Mouse (Mus musculus) erythroblast, embryonic 14.5 days (primary cell): ENCODE results near the gene Rasd1. TPM values are rescaled to one million over a fixed set of nuclear protein-coding genes. Genes with fewer than 3 reads are reported as not detected.

Experiments used
- H3K27me3 ChIP-seq: 2 replicates; pipeline ENCODE4 v1.6.1; 2012; ENCODE audit warnings: inconsistent platforms; ENCODE audit not compliant: control insufficient read depth
- H3K36me3 ChIP-seq: 2 replicates; pipeline ENCODE4 v1.6.1; 2012; ENCODE audit warnings: mild to moderate bottlenecking, inconsistent platforms; ENCODE audit not compliant: control insufficient read depth
- H3K4me1 ChIP-seq: 2 replicates; pipeline ENCODE4 v1.6.1; 2012; ENCODE audit warnings: inconsistent platforms; ENCODE audit not compliant: control insufficient read depth
- H3K4me3 ChIP-seq: replicated peaks from 2 replicates; pipeline ENCODE3; 2012; ENCODE audit warnings: moderate library complexity, mild to moderate bottlenecking, inconsistent platforms
- H3K9me3 ChIP-seq: 2 replicates; pipeline ENCODE4 v1.6.1; 2012; ENCODE audit warnings: low read length, inconsistent platforms, mixed read lengths; ENCODE audit not compliant: control insufficient read depth
- GATA1 ChIP-seq: IDR thresholded peaks from 2 replicates; pipeline ENCODE4 v1.6.1; 2012; ENCODE audit warnings: low read length, inconsistent platforms, mixed read lengths
- TAL1 ChIP-seq: IDR thresholded peaks from 3 replicates; pipeline ENCODE4 v1.6.1; 2012; ENCODE audit warnings: low read length, inconsistent platforms, mixed read lengths
- polyA plus RNA-seq: library from polyadenylated mRNA; stranded (reverse); fragments of >175 nt; gene quantifications from 2 replicates; pipeline ENCODE4 v1.2.3, GENCODE M21; 2012

Rasd1 gene
- polyA plus RNA-seq, 1 experiment, result not detected

DNA sequence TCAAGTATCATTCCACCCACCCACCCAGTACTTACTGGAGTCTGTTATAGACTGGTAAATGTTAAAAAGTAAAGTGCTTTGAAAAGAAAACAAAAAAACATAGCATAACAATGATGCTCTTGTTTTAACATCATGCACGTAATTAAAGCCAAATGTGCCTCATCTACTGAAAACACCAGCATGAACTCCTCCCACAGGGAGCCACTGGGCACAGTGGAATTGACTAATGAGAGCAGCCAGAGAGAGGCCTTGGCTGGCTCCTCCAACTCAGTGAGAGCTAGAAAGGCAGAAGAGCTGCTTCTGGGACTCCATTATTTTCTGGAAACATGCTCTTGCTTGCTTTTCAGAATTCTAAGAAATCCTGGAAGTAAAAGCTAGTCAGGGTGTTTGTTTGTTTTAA lies 24.7 kb upstream of the Rasd1 start:
- no peaks in the 10 kb centered on the region for H3K9me3 ChIP-seq
- no peak overlapping the region for H3K4me3 ChIP-seq
- no peaks in the 10 kb centered on the region for H3K27me3 ChIP-seq
- no peaks in the 10 kb centered on the region for H3K36me3 ChIP-seq
- H3K4me1 ChIP-seq, result no peaks in the 10 kb centered on the region
- TF ChIP-seq TAL1, result no peak
- no peak for TF ChIP-seq GATA1

DNA sequence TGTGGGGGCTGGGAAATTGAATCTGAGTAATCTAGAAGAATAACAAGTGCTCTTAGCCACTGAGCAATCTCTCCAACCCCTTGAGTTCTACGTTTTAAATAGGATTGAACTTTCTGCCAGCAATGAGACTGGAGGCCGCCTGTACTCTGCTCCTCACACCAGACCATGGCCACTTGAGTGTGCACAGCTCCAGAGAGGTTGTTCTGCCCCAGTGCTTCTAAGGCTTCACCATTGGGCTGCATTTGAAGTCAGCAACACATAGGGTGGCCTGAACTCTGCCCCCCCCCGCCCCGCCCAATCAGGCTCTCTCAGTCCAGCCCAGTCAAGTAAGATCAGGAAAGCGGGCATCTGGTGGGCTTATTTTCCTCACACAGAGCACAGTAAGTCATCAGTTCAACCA lies 13.1 kb upstream of the Rasd1 start:
- no peaks in the 10 kb centered on the region for H3K4me1 ChIP-seq
- TF ChIP-seq GATA1 (no peak), TAL1 (no peak)
- H3K4me3 ChIP-seq, result no peak overlapping the region

GRCm38 (mm10) chr11:59975241-59975640 lies 10.5 kb upstream of the Rasd1 start:
- no peaks in the 10 kb centered on the region for H3K9me3 ChIP-seq
- no peaks in the 10 kb centered on the region for H3K36me3 ChIP-seq
- no peaks in the 10 kb centered on the region for H3K4me1 ChIP-seq
- H3K4me3 ChIP-seq, result no peak overlapping the region
- H3K27me3 ChIP-seq, result no peaks in the 10 kb centered on the region
- TF ChIP-seq GATA1 (no peak), TAL1 (no peak)

More for the DNA sequence above, 13.1 kb upstream of the Rasd1 start:
- no peaks in the 10 kb centered on the region for H3K36me3 ChIP-seq
- no peaks in the 10 kb centered on the region for H3K27me3 ChIP-seq
- no peaks in the 10 kb centered on the region for H3K9me3 ChIP-seq

GRCm38 (mm10) chr11:59973389-59973788 lies 8.6 kb upstream of the Rasd1 start:
- Histone ChIP-seq H3K9me3 (no peaks in the 10 kb centered on the region), H3K36me3 (no peaks in the 10 kb centered on the region), H3K27me3 (no peaks in the 10 kb centered on the region), H3K4me3 (no peak overlapping the region), H3K4me1 (no peaks in the 10 kb centered on the region)
- TF ChIP-seq TAL1 (no peak), GATA1 (no peak)

GRCm38 (mm10) chr11:59971691-59972090 lies 6.9 kb upstream of the Rasd1 start:
- TF ChIP-seq GATA1 (no peak), TAL1 (no peak)
- no peak overlapping the region for H3K4me3 ChIP-seq
- no peaks in the 10 kb centered on the region for H3K9me3 ChIP-seq
- no peaks in the 10 kb centered on the region for H3K36me3 ChIP-seq
- no peaks in the 10 kb centered on the region for H3K4me1 ChIP-seq
- no peaks in the 10 kb centered on the region for H3K27me3 ChIP-seq

- TF ChIP-seq TAL1 (no peak), GATA1 (no peak)
- no peaks in the 10 kb centered on the region for H3K36me3 ChIP-seq
- no peaks in the 10 kb centered on the region for H3K9me3 ChIP-seq
- peaks cover 5% of the 10 kb centered on the region; the same call in 1 of the 2 replicates for H3K4me1 ChIP-seq
- H3K27me3 ChIP-seq, result peaks cover 7% of the 10 kb centered on the region
- H3K4me3 ChIP-seq, result no peak overlapping the region
Observed at GRCm38 (mm10) chr11:59970780-59971179, 6.0 kb upstream of the Rasd1 start.

GRCm38 (mm10) chr11:59967765-59968164 lies 3.0 kb upstream of the Rasd1 start:
- Histone ChIP-seq H3K9me3 (peaks cover 5% of the 10 kb centered on the region; the same call in 1 of the 2 replicates), H3K4me1 (peaks cover 24% of the 10 kb centered on the region), H3K36me3 (peaks cover under 1% of the 10 kb centered on the region; the same call in 1 of the 2 replicates), H3K27me3 (peaks cover 37% of the 10 kb centered on the region), H3K4me3 (no peak overlapping the region)
- no peak for TF ChIP-seq TAL1

GRCm38 (mm10) chr11:59966102-59966483 lies 1.3 kb upstream of the Rasd1 start:
- Histone ChIP-seq H3K36me3 (peaks cover 16% of the 10 kb centered on the region), H3K27me3 (peaks cover 41% of the 10 kb centered on the region), H3K9me3 (peaks cover 5% of the 10 kb centered on the region; the same call in 1 of the 2 replicates), H3K4me1 (peaks cover 24% of the 10 kb centered on the region), H3K4me3 (no peak overlapping the region)
- TF ChIP-seq GATA1 (no peak), TAL1 (no peak)

DNA sequence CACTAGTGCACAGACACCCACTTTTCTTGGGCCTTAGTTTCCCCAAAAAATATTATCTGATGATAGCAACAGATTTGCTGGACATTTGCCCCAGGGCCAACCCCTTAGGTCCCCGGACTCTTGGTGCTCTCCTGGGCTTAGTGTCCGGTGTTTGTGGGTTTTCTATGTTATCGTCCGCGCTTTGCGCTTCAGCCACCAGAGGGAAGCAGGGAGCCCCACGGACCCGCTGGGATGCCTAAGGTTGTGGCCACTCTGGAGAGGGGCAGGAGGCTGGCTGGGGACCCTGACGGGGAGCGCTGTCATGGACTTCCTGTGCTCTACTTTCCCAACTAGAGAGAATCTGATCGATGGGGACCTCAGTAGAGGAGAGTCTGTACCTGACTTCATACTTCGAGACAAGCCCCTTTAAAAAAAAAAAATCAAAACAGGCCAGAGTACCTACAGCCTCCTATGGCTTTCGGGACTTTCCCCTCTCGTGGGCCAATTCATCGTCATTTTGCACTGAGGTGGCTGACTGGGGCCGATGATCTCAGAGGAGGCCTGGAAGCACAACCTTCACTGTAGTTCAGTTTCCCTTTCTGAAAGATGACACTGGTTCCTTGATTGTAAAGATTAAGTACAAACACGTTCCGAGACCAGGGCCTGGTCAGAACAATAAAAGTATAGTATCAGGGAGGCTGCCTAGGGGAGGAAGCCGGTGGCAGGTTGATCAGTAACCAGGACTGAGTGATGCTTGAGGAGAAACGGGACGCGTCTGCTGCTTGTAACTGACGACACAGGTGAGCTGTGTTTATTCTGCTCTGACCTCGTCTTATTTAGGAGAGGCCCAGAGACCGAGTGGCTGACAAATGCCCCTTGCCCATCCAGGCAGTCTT lies 720 bp upstream of the Rasd1 start:
- peaks cover 28% of the 10 kb centered on the region for H3K4me1 ChIP-seq
- H3K4me3 ChIP-seq, result peak overlapping the region; percentile 61
- peaks cover 22% of the 10 kb centered on the region for H3K36me3 ChIP-seq
- peaks cover 5% of the 10 kb centered on the region; the same call in 1 of the 2 replicates for H3K9me3 ChIP-seq
- peaks cover 41% of the 10 kb centered on the region for H3K27me3 ChIP-seq
- no peak for TF ChIP-seq GATA1
- TF ChIP-seq TAL1, result no peak
